Mouse (Mus musculus) intestine, postnatal 0 days (tissue): Measurements from ENCODE around the gene Ntm. TPM values are rescaled to one million over a fixed set of nuclear protein-coding genes. Genes with fewer than 3 reads are reported as not detected.

Experiments used
- ATAC-seq: fragments of 200-750 bp; cut with Nextera tagmentation; 2 replicates; pipeline ENCODE4 v1.8.0; 2017; ENCODE audit warnings: mild to moderate bottlenecking, moderate TSS enrichment, moderate library complexity
- H3K27ac ChIP-seq: fragments of 300-500 bp; sonication (generic); 2 replicates; pipeline ENCODE4 v1.5.1; 2014; ENCODE audit warnings: mild to moderate bottlenecking, low read depth, low read length, moderate library complexity
- H3K27me3 ChIP-seq: fragments of 300-500 bp; sonication (generic); replicated peaks from 2 replicates; pipeline ENCODE4 v1.6.1; 2014; ENCODE audit warnings: low read length, mixed read lengths; ENCODE audit not compliant: control insufficient read depth, insufficient read depth
- H3K36me3 ChIP-seq: fragments of 300-500 bp; sonication (generic); 2 replicates; pipeline ENCODE4 v1.6.1; 2014; ENCODE audit warnings: mild to moderate bottlenecking, moderate library complexity; ENCODE audit not compliant: control insufficient read depth, insufficient read depth
- H3K4me1 ChIP-seq: fragments of 300-500 bp; sonication (generic); replicated peaks from 2 replicates; pipeline ENCODE4 v1.6.1; 2014; ENCODE audit warnings: antibody characterized with exemption, low read length, mixed read lengths; ENCODE audit not compliant: control insufficient read depth, insufficient read depth
- H3K4me2 ChIP-seq: fragments of 300-500 bp; sonication (generic); replicated peaks from 2 replicates; pipeline ENCODE4 v1.6.1; 2014; ENCODE audit warnings: low read depth, mild to moderate bottlenecking, moderate library complexity
- H3K4me3 ChIP-seq: fragments of 300-500 bp; sonication (generic); 2 replicates; pipeline ENCODE4 v1.5.1; 2014; ENCODE audit warnings: low read depth, low read length
- H3K9ac ChIP-seq: fragments of 300-500 bp; sonication (generic); 2 replicates; pipeline ENCODE4 v1.6.1; 2014; ENCODE audit warnings: mild to moderate bottlenecking, low read depth, low read length
- H3K9me3 ChIP-seq: fragments of 300-500 bp; sonication (generic); 2 replicates; pipeline ENCODE4 v1.6.1; 2016; ENCODE audit warnings: mixed run types; ENCODE audit not compliant: control insufficient read depth
- CTCF ChIP-seq: sonication (generic); IDR thresholded peaks from 2 replicates; pipeline ENCODE4 v1.5.1; 2016; ENCODE audit warnings: low read depth, mild to moderate bottlenecking, control low read depth, antibody characterized with exemption, moderate library complexity
- WGBS: fragments of 180-500 bp; shearing (Covaris S2); extraction: QIAGEN DNeasy Blood & Tissue Kit; methylation state at CpG from one replicate; pipeline ENCODE4 v1.1.7; 2014; 5-methylcytosine and 5-hydroxymethylcytosine counted together
- polyA plus RNA-seq: library from polyadenylated mRNA; unstranded; fragments of >200 nt; fragmentation: Nextera tagmentation; extraction: Ambion mirVana; gene quantifications from 2 replicates; pipeline ENCODE4 v1.2.1, GENCODE M21; 2015

Gene Ntm
- polyA plus RNA-seq, 1 experiment from 2014 or later, result 1.1 TPM

GRCm38 (mm10) chr9:29409216-29409907 is 553.6 kb downstream of the Ntm start:
- H3K27me3 ChIP-seq, result peaks cover 40% of the 10 kb centered on the region
- H3K4me2 ChIP-seq, result no peak overlapping the region
- H3K9me3 ChIP-seq, result no peaks in the 10 kb centered on the region
- no peak overlapping the region for H3K27ac ChIP-seq
- no peak overlapping the region for H3K9ac ChIP-seq
- H3K4me3 ChIP-seq, result no peak overlapping the region
- no peaks in the 10 kb centered on the region for H3K36me3 ChIP-seq
- H3K4me1 ChIP-seq, result no peaks in the 10 kb centered on the region
- peak; percentile 83 for TF ChIP-seq CTCF
- ATAC-seq, result no peak
- 61% methylated on average over 8 of the region's 8 CpGs for WGBS

DNA sequence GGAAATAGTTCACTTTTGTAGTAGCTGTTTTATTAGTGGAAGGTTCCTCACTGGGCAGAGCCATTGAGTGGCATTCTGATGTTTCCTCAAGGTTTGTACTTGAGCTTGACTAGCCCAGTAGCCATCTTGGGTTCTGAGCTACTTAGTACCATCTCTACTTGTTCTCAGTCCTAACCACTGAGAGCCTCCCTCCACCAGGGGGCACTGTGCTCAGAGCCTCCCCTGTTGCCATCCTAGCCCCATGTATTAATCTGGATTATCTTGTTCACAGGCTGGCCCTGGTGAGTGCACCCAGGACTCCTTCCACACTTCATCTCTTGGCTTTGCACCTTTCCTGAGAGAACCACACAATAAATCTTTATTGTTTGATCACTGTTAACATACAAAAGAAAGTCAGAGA is 555.0 kb downstream of the Ntm start:
- Histone ChIP-seq H3K4me2 (no peak overlapping the region), H3K27me3 (peaks cover 31% of the 10 kb centered on the region), H3K27ac (no peak overlapping the region), H3K36me3 (no peaks in the 10 kb centered on the region), H3K4me3 (no peak overlapping the region), H3K4me1 (no peaks in the 10 kb centered on the region), H3K9me3 (no peaks in the 10 kb centered on the region), H3K9ac (no peak overlapping the region)
- no peak for ATAC-seq
- TF ChIP-seq CTCF, result peak; percentile 72

DNA sequence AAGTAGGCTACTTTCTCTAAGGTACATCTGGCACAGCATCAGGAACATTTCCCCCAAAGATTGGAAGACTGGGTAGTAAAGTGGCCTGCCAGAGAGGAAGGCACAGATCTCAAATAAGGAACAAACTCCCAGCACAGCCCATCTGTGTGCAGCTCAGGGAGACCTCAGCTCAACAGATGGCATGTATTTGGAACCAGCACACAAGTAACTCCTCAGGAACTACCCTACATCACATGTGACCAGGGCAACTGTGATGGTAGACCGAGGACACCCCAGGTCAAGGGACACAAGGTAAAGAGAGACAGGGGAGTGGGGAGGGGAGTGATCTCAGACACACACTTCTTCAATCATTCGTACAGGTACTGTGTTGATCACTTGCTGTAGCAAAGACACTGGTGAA is 556.0 kb downstream of the Ntm start:
- H3K9me3 ChIP-seq, result no peaks in the 10 kb centered on the region
- no peaks in the 10 kb centered on the region for H3K4me1 ChIP-seq
- 91% methylated on average over 2 of the region's 2 CpGs for WGBS
- H3K4me3 ChIP-seq, result no peak overlapping the region
- H3K9ac ChIP-seq, result no peak overlapping the region
- H3K36me3 ChIP-seq, result no peaks in the 10 kb centered on the region
- no peak overlapping the region for H3K4me2 ChIP-seq
- no peak for TF ChIP-seq CTCF
- peaks cover 22% of the 10 kb centered on the region for H3K27me3 ChIP-seq
- no peak overlapping the region for H3K27ac ChIP-seq
- ATAC-seq, result no peak

- WGBS, result 73% methylated on average over 1 of the region's 1 CpGs
- H3K9me3 ChIP-seq, result no peaks in the 10 kb centered on the region
- H3K36me3 ChIP-seq, result no peaks in the 10 kb centered on the region
- TF ChIP-seq CTCF, result no peak
- no peak overlapping the region for H3K9ac ChIP-seq
- H3K4me3 ChIP-seq, result no peak overlapping the region
- ATAC-seq, result no peak
- H3K27me3 ChIP-seq, result peaks cover 12% of the 10 kb centered on the region
- no peak overlapping the region for H3K27ac ChIP-seq
- H3K4me2 ChIP-seq, result no peak overlapping the region
- no peaks in the 10 kb centered on the region for H3K4me1 ChIP-seq
Measured at GRCm38 (mm10) chr9:29406046-29406445, 556.9 kb downstream of the Ntm start.

GRCm38 (mm10) chr9:29400151-29400550 is 562.8 kb downstream of the Ntm start:
- Histone ChIP-seq H3K4me1 (0 out of 2 replicates have a peak, but pooled peaks cover 3% of the 10 kb centered on the region), H3K27me3 (no peaks in the 10 kb centered on the region), H3K4me3 (no peak overlapping the region), H3K27ac (no peak overlapping the region), H3K9ac (no peak overlapping the region), H3K9me3 (no peaks in the 10 kb centered on the region), H3K4me2 (no peak overlapping the region), H3K36me3 (no peaks in the 10 kb centered on the region)
- ATAC-seq, result no peak
- TF ChIP-seq CTCF, result no peak
- WGBS, result 35% methylated on average over 8 of the region's 8 CpGs

- Histone ChIP-seq H3K4me3 (no peak overlapping the region), H3K9ac (no peak overlapping the region), H3K36me3 (no peaks in the 10 kb centered on the region), H3K27me3 (no peaks in the 10 kb centered on the region), H3K9me3 (no peaks in the 10 kb centered on the region), H3K27ac (no peak overlapping the region), H3K4me2 (no peak overlapping the region), H3K4me1 (0 out of 2 replicates have a peak, but pooled peaks cover 3% of the 10 kb centered on the region)
- no peak for TF ChIP-seq CTCF
- ATAC-seq, result no peak
- WGBS, result 60% methylated on average over 5 of the region's 5 CpGs
Measured at GRCm38 (mm10) chr9:29396101-29396500, 566.8 kb downstream of the Ntm start.

DNA sequence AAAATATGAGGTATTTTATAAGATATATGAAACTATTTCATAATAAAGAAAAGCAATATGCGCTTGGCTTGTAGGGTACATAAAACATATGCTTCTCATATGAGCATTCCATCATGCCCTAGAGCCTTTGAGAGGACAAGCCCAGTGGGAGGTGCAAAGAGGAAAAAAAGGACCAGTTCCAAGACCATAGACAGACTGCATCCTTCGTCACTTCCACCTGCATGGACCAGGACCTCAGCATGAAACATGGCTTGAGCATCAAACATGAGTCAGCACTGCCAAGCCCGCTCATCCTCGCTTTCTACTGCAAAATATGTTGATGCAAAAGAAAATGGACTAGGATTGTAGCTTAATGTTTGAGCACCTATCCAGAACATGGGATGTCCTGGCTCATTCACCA is 569.8 kb downstream of the Ntm start:
- Histone ChIP-seq H3K9me3 (no peaks in the 10 kb centered on the region), H3K4me3 (no peak overlapping the region), H3K9ac (no peak overlapping the region), H3K4me2 (no peak overlapping the region), H3K27ac (no peak overlapping the region), H3K36me3 (no peaks in the 10 kb centered on the region), H3K4me1 (0 out of 2 replicates have a peak, but pooled peaks cover 3% of the 10 kb centered on the region), H3K27me3 (no peaks in the 10 kb centered on the region)
- 97% methylated on average over 4 of the region's 4 CpGs for WGBS
- no peak for TF ChIP-seq CTCF
- ATAC-seq, result no peak
